Mouse (Mus musculus) layer of hippocampus, adult 9-10 months (tissue): ENCODE results near the gene Sertad2.

Source experiments
- DNase-seq: peaks from one replicate; pipeline ENCODE4 v3.0.0; 2022; ENCODE audit warnings: low spot score

The Sertad2 gene

GRCm38 (mm10) chr11:20542739-20543452, at the start of gene Sertad2:
Gene Sertad2 (plus strand): TSS chr11:20543253.
- DNase-seq = peak; percentile 95

DNA sequence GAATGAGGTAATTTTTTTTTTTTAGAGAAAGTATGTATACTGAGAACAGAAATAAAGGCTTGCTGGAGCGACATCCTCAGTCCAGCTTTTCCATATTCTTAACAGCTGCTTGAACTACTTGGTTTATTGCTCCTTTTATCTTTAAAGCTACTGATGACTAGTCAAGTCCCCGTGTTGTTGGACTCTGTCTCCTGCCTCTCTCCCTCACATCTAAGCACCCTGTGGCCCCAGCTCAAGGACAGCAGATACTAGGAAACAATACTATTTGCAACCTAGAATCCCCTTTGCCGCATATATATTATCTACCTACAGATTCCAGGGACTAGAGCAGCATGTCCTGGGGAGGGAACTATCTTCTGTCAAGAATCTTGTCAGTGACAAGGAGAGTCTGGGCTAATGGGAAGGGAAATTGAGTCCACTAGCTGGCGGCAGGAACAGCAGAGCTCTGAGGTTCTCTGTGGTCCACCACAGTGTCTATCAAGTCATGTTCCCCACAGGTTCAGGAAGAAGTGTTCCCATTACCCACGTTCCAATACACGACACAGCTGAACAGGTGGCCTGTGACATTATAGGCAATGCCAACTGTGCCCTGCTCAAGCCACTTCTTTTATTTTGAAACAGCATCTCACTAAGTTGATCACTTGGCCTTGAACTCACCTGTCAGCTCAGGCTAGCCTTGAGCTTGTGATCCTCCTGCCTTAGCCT, 49.0 kb upstream of the Sertad2 start:
- no peak for DNase-seq

DNA sequence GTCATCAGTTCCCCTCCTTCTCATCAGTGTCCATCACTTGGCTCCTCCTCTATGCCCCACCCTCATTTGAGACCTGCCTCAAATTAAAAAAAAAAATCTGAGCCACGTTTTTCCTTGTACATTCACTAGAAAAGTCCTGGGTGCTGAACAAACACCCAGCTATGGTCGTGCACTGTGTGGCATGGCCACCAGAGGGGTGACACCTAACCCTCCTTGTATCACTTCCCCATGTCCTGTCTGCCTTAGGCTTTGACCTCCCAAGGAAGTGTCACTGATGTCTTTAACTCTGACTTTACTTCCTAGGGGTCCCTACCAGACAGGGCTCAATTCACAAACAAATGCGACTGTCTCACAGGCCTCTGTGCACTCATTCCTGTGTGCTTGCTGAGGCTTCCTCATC, 42.5 kb upstream of the Sertad2 start:
- no peak for DNase-seq

DNA sequence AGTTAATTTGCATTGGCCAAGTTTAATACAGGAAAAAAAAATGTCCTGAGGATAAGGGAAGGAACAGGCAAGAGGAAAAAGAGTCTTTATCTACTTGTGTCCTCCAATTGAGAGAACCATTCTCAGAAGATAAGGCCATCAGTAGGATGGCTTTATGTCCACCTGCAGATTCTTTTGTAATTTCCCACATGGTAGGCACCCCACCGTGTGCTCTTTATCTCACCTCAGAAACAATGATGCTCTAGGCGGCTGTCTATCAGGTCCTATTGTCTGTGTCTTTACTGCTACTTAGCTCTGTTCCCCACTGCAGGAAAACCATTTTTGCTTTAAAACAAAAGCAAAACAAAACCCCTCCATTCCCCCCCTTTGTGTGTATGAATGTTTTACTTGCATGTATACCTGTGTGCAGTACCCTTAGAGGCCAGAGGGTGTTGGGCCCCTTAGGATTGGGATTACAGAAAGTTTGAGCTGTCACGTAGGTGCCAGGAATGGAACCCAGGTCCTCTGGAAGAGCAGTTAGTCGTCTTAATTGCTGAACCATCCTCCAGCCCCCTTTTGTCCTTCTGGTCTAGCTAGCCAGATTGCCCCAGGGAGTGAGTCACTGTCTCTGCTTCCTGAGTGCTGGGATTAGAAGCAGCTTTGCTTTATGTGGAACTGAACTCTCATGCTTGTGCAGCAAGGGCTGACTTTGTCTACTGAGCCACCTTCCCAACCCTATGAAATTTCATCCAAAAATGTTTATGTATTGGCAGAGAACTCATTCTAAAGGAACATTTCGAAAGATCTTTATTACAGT, 41.7 kb upstream of the Sertad2 start:
- DNase-seq = no peak

DNA sequence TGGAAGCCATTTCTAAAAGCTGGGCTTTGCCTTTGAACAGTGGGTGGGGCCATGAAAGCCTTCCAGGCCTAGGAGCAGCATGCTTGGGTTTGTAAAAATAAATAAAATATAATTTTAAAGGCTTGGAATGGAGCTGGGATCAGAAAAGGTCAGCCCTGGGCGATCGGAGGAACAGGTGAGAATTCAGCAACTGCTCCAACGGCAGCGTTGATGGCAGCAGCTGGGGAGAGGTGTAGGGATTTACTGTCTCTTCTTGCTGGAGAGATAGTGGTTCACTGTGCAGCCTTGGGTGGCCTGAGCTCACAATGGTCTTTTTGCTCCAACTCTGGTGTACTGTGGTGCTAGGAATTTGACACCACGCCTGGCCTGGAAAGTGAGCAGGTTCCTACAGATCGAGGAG, 29.5 kb upstream of the Sertad2 start:
- DNase-seq = no peak

DNA sequence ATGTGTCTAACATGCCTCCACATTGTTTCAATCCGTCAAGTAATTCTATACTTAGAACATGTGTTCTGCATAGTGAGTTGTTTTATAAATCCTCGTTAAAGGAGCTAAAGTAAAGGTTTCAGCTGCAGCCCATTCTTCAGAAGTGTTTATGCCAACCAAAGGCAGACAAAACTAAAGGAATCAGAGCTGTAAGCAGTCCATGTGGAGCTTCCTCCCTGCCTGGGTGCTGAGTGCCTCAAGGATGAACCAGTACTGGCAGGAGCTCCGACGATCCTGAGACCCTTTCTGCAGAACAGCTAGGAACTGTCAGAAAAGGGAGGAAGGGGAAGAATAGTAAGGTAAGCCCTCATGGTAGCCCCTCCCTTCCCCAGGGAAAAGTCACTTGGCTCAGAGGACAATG, 28.3 kb upstream of the Sertad2 start:
- DNase-seq = no peak

DNA sequence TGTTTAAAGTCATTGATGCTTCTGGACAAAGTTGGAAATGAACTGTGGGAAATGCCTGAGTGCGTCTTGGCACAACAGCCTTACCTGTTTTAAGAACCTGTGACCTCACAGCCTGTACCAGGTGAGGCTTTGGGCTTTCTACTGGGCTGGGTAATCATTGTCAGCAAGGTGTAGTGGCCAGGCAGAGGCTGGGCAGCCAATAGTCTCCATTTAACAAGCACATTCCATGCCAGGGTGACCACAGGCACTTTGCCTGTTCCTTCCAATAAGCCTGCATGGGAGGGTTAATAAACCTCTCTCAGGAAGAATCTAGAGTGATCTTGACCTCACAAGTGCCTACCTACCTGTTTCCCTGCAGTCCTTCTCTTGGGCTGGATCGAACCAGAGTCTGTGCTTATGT, 21.7 kb upstream of the Sertad2 start:
- DNase-seq = no peak

- no peak for DNase-seq
Measured at GRCm38 (mm10) chr11:20522750-20523149, 20.3 kb upstream of the Sertad2 start.

GRCm38 (mm10) chr11:20524435-20524834, 18.6 kb upstream of the Sertad2 start:
- no peak for DNase-seq

DNA sequence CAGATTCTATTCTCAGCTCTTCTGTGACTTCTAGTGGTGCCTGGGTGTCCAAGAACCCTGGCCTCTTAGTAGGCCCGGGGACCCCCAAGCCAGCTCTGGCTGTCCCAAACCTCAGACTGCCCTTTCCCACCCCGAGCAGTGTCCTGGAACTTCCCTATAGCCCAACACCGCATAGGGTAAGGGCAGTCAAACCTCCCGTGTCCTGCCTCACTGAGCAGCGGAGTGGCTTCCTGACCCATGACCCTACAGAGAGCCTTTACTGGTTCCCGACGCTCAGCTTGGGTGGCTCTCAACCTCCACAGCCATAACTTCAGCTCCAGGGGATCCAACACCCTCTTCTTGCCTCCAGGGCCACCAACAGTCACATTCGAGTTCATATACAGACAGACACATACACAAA, 17.1 kb upstream of the Sertad2 start:
- no peak for DNase-seq

DNA sequence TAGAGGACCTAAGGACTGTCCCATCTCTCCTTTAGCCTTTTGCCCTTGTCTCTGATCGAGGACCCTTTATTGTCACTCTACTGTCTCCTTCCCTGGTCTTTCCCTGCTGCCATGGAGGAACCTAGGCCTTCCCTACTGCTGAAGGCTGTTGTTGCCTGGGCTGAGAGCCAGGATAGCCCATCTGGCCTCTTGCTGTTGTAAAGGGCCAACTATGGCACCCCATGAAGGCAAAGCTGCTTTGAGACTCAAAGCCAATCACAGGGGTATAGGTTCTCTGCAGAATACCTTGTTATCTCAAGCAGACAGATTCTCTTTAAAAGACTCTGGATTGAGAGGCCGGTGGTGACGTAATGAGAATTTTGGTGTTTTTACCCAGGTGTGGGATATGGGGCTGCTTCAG, 15.2 kb upstream of the Sertad2 start:
- DNase-seq = no peak

GRCm38 (mm10) chr11:20531682-20531991, 11.4 kb upstream of the Sertad2 start:
- no peak for DNase-seq

- no peak for DNase-seq
Measured at GRCm38 (mm10) chr11:20531992-20532881, 10.8 kb upstream of the Sertad2 start.

GRCm38 (mm10) chr11:20533231-20533630, 9.8 kb upstream of the Sertad2 start:
- no peak for DNase-seq

- no peak for DNase-seq
Measured at GRCm38 (mm10) chr11:20537221-20537620, 5.8 kb upstream of the Sertad2 start.

GRCm38 (mm10) chr11:20538496-20538895, 4.6 kb upstream of the Sertad2 start:
- DNase-seq = no peak

GRCm38 (mm10) chr11:20541280-20541679, 1.8 kb upstream of the Sertad2 start:
- no peak for DNase-seq

GRCm38 (mm10) chr11:20541995-20542637, 937 bp upstream of the Sertad2 start:
- DNase-seq = peak; percentile 24

GRCm38 (mm10) chr11:20543453-20544120, 534 bp downstream of the Sertad2 start:
- DNase-seq = peak; percentile 25

GRCm38 (mm10) chr11:20544376-20544775, 1.3 kb downstream of the Sertad2 start:
- DNase-seq = no peak
